Mouse (Mus musculus) megakaryocyte progenitor cell, adult 5-6 weeks (primary cell): ENCODE measurements around the gene Diras1. TPM values are rescaled to one million over a fixed set of nuclear protein-coding genes. Genes with fewer than 3 reads are reported as not detected.

Source experiments
- ATAC-seq: replicated peaks from 2 replicates; pipeline ENCODE4 v1.8.0; 2016; ENCODE audit warnings: mild to moderate bottlenecking, moderate TSS enrichment, inconsistent platforms; ENCODE audit not compliant: poor library complexity
- total RNA-seq, 2 experiments: library from RNA; stranded (forward) in 1 of 2; stranded (reverse) in 1 of 2; fragments of 157-497, 149-512 nt in 1 of 2; fragments of 200-1000 nt in 1 of 2; gene quantifications; 2 replicates each; pipeline versions ENCODE4 v1.2.3 to v1.2.4; 2015 to 2017

The Diras1 gene
- total RNA-seq, 2 experiments from 2014 or later: not detected

GRCm38 (mm10) chr10:80975478-80975877 is 50.0 kb downstream of the Diras1 start:
- no peak for ATAC-seq

GRCm38 (mm10) chr10:80973722-80974121 is 51.7 kb downstream of the Diras1 start:
- no peak for ATAC-seq

- no peak for ATAC-seq
Measured at GRCm38 (mm10) chr10:80972071-80972987, 53.1 kb downstream of the Diras1 start.

- no peak for ATAC-seq
Measured at GRCm38 (mm10) chr10:80971533-80971932, 53.9 kb downstream of the Diras1 start.

- no peak for ATAC-seq
Measured at GRCm38 (mm10) chr10:80970159-80970558, 55.3 kb downstream of the Diras1 start.

Other genes with a start within 250 kb of the Diras1 start
- 74.9 and 78.4 TPM in 2 replicates for gene Sf3a2, start 227.5 kb downstream of the Diras1 start, total RNA-seq (2015)
- 11.5 and 19.0 TPM in 2 replicates for gene Sf3a2, start 227.5 kb downstream of the Diras1 start, total RNA-seq (2017)
- 64.8 and 78.7 TPM in 2 replicates for gene Plekhj1, start 227.0 kb downstream of the Diras1 start, total RNA-seq (2015)
- 32.6 and 43.9 TPM in 2 replicates for gene Plekhj1, start 227.0 kb downstream of the Diras1 start, total RNA-seq (2017)
- gene Amh, start 220.4 kb downstream of the Diras1 start, total RNA-seq (2015): not detected in 2 replicates
- gene Amh, start 220.4 kb downstream of the Diras1 start, total RNA-seq (2017): 0.14 TPM in 1 of 2 replicates, not detected in the other
- gene Jsrp1, start 212.2 kb downstream of the Diras1 start, total RNA-seq (2015): not detected in 2 replicates
- not detected in 2 replicates for gene Jsrp1, start 212.2 kb downstream of the Diras1 start, total RNA-seq (2017)
- 1,168 and 1,276 TPM in 2 replicates for gene Oaz1, start 199.0 kb downstream of the Diras1 start, total RNA-seq (2015)
- gene Oaz1, start 199.0 kb downstream of the Diras1 start, total RNA-seq (2017): 222 and 291 TPM in 2 replicates
- not detected in 2 replicates for gene Lingo3, start 181.6 kb downstream of the Diras1 start, total RNA-seq (2015)
- gene Lingo3, start 181.6 kb downstream of the Diras1 start, total RNA-seq (2017): not detected in 2 replicates
- 125 and 137 TPM in 2 replicates for gene Lsm7, start 170.5 kb downstream of the Diras1 start, total RNA-seq (2015)
- 307 and 354 TPM in 2 replicates for gene Lsm7, start 170.5 kb downstream of the Diras1 start, total RNA-seq (2017)
- gene Sppl2b, start 170.4 kb downstream of the Diras1 start, total RNA-seq (2015): 17.7 and 18.2 TPM in 2 replicates
- gene Sppl2b, start 170.4 kb downstream of the Diras1 start, total RNA-seq (2017): 29.4 and 39.4 TPM in 2 replicates
- gene Tmprss9, start 153.8 kb downstream of the Diras1 start, total RNA-seq (2015): not detected in 2 replicates
- gene Tmprss9, start 153.8 kb downstream of the Diras1 start, total RNA-seq (2017): not detected in 2 replicates
- gene Timm13, start 124.7 kb downstream of the Diras1 start, total RNA-seq (2015): 132 and 150 TPM in 2 replicates
- gene Timm13, start 124.7 kb downstream of the Diras1 start, total RNA-seq (2017): 55.3 and 100 TPM in 2 replicates
- gene Lmnb2, start 107.4 kb downstream of the Diras1 start, total RNA-seq (2015): 11.7 and 13.9 TPM in 2 replicates
- gene Lmnb2, start 107.4 kb downstream of the Diras1 start, total RNA-seq (2017): 49.3 and 56.9 TPM in 2 replicates
- gene Gadd45b, start 95.6 kb downstream of the Diras1 start, total RNA-seq (2015): 18.7 and 20.7 TPM in 2 replicates
- gene Gadd45b, start 95.6 kb downstream of the Diras1 start, total RNA-seq (2017): 17.6 and 17.9 TPM in 2 replicates
- 0.44 and 0.57 TPM in 2 replicates for gene Gng7, start 10.7 kb downstream of the Diras1 start, total RNA-seq (2015)
- 0.83 and 1.2 TPM in 2 replicates for gene Gng7, start 10.7 kb downstream of the Diras1 start, total RNA-seq (2017)
- 1.9 and 2.3 TPM in 2 replicates for gene Slc39a3, start 11.8 kb upstream of the Diras1 start, total RNA-seq (2015)
- gene Slc39a3, start 11.8 kb upstream of the Diras1 start, total RNA-seq (2017): 4.2 and 5.0 TPM in 2 replicates
- gene Sgta, start 34.5 kb upstream of the Diras1 start, total RNA-seq (2015): 27.0 and 37.6 TPM in 2 replicates
- 31.1 and 31.7 TPM in 2 replicates for gene Sgta, start 34.5 kb upstream of the Diras1 start, total RNA-seq (2017)
- gene Thop1, start 44.4 kb upstream of the Diras1 start, total RNA-seq (2015): 12.7 and 15.6 TPM in 2 replicates
- 28.0 and 28.7 TPM in 2 replicates for gene Thop1, start 44.4 kb upstream of the Diras1 start, total RNA-seq (2017)
- gene Creb3l3, start 73.2 kb upstream of the Diras1 start, total RNA-seq (2015): 0.54 and 0.88 TPM in 2 replicates
- 0.30 and 0.58 TPM in 2 replicates for gene Creb3l3, start 73.2 kb upstream of the Diras1 start, total RNA-seq (2017)
- 34.4 and 42.5 TPM in 2 replicates for gene Map2k2, start 80.3 kb upstream of the Diras1 start, total RNA-seq (2015)
- 50.1 and 54.9 TPM in 2 replicates for gene Map2k2, start 80.3 kb upstream of the Diras1 start, total RNA-seq (2017)
- 17.4 and 18.9 TPM in 2 replicates for gene Zbtb7a, start 109.6 kb upstream of the Diras1 start, total RNA-seq (2015)
- 7.7 and 8.6 TPM in 2 replicates for gene Zbtb7a, start 109.6 kb upstream of the Diras1 start, total RNA-seq (2017)
- 9.4 and 10.0 TPM in 2 replicates for gene Pias4, start 142.3 kb upstream of the Diras1 start, total RNA-seq (2015)
- gene Pias4, start 142.3 kb upstream of the Diras1 start, total RNA-seq (2017): 9.4 and 9.8 TPM in 2 replicates
- 526 and 599 TPM in 2 replicates for gene Eef2, start 151.0 kb upstream of the Diras1 start, total RNA-seq (2015)
- gene Eef2, start 151.0 kb upstream of the Diras1 start, total RNA-seq (2017): 1,508 and 1,553 TPM in 2 replicates
- gene Dapk3, start 157.3 kb upstream of the Diras1 start, total RNA-seq (2015): 15.5 and 17.2 TPM in 2 replicates
- gene Dapk3, start 157.3 kb upstream of the Diras1 start, total RNA-seq (2017): 37.2 and 54.7 TPM in 2 replicates
- gene 4930442H23Rik, start 158.2 kb upstream of the Diras1 start, total RNA-seq (2015): not detected in 2 replicates
- gene 4930442H23Rik, start 158.2 kb upstream of the Diras1 start, total RNA-seq (2017): not detected in 2 replicates
- gene Nmrk2, start 176.4 kb upstream of the Diras1 start, total RNA-seq (2015): not detected in 2 replicates
- not detected in 2 replicates for gene Nmrk2, start 176.4 kb upstream of the Diras1 start, total RNA-seq (2017)
- gene Atcay, start 205.2 kb upstream of the Diras1 start, total RNA-seq (2015): not detected in 2 replicates
- not detected in 2 replicates for gene Atcay, start 205.2 kb upstream of the Diras1 start, total RNA-seq (2017)
- gene Zfr2, start 207.5 kb upstream of the Diras1 start, total RNA-seq (2015): 0.05 TPM in 1 of 2 replicates, not detected in the other
- gene Zfr2, start 207.5 kb upstream of the Diras1 start, total RNA-seq (2017): 0.17 TPM in 1 of 2 replicates, not detected in the other
- 10.2 and 16.7 TPM in 2 replicates for gene Matk, start 227.3 kb upstream of the Diras1 start, total RNA-seq (2015)
- gene Matk, start 227.3 kb upstream of the Diras1 start, total RNA-seq (2017): 32.7 and 33.7 TPM in 2 replicates
- 95.1 and 97.1 TPM in 2 replicates for gene Mrpl54, start 241.3 kb upstream of the Diras1 start, total RNA-seq (2015)
- gene Mrpl54, start 241.3 kb upstream of the Diras1 start, total RNA-seq (2017): 155 and 196 TPM in 2 replicates
- 15.5 and 20.2 TPM in 2 replicates for gene Apba3, start 241.3 kb upstream of the Diras1 start, total RNA-seq (2015)
- 10.5 and 16.9 TPM in 2 replicates for gene Apba3, start 241.3 kb upstream of the Diras1 start, total RNA-seq (2017)